Mouse (Mus musculus) hindbrain, embryonic 15.5 days (tissue): Measurements from ENCODE around the gene Gm20388. TPM values are rescaled to one million over a fixed set of nuclear protein-coding genes. Genes with fewer than 3 reads are reported as not detected.
"Not testable (repeated sequence)": the region's sequence is repeated elsewhere in the genome, so short reads cannot be mapped to it uniquely, and the experiment has no call there.

Experiments used
- ATAC-seq: fragments of 200-750 bp; cut with Nextera tagmentation; 2 replicates; pipeline ENCODE4 v1.8.0; 2017; ENCODE audit warnings: low read depth, moderate number of reproducible peaks, moderate TSS enrichment; ENCODE audit not compliant: low FRiP score
- H3K27ac ChIP-seq: fragments of 300-500 bp; sonication (generic); replicated peaks from 2 replicates; pipeline ENCODE4 v1.5.1; 2015; ENCODE audit warnings: mild to moderate bottlenecking, inconsistent platforms
- H3K27me3 ChIP-seq: fragments of 300-500 bp; sonication (generic); 2 replicates; pipeline ENCODE4 v1.6.1; 2015; ENCODE audit warnings: control low read depth, inconsistent platforms
- H3K36me3 ChIP-seq: fragments of 300-500 bp; sonication (generic); 2 replicates; pipeline ENCODE4 v1.6.1; 2015; ENCODE audit warnings: control low read depth, inconsistent platforms
- H3K4me1 ChIP-seq: fragments of 300-500 bp; sonication (generic); replicated peaks from 2 replicates; pipeline ENCODE4 v1.6.1; 2015; ENCODE audit warnings: control low read depth, inconsistent platforms
- H3K4me2 ChIP-seq: fragments of 300-500 bp; sonication (generic); 2 replicates; pipeline ENCODE4 v1.6.1; 2015; ENCODE audit warnings: moderate library complexity, mild to moderate bottlenecking, inconsistent platforms
- H3K4me3 ChIP-seq: fragments of 300-500 bp; sonication (generic); 2 replicates; pipeline ENCODE4 v1.5.1; 2015; ENCODE audit warnings: mild to moderate bottlenecking, inconsistent platforms
- H3K9ac ChIP-seq: fragments of 300-500 bp; sonication (generic); 2 replicates; pipeline ENCODE4 v1.6.1; 2015; ENCODE audit warnings: inconsistent platforms
- H3K9me3 ChIP-seq: fragments of 300-500 bp; sonication (generic); 2 replicates; pipeline ENCODE4 v1.6.1; 2016; ENCODE audit warnings: control low read depth, inconsistent platforms
- WGBS: fragments of 180-500 bp; shearing (Covaris S2); methylation state at CpG from one replicate; pipeline ENCODE4 v1.1.7; 2015; 5-methylcytosine and 5-hydroxymethylcytosine counted together
- polyA plus RNA-seq: library from polyadenylated mRNA; unstranded; fragments of >200 nt; fragmentation: Nextera tagmentation; extraction: Ambion mirVana; gene quantifications from 2 replicates; pipeline ENCODE4 v1.2.1, GENCODE M21; 2015

Gm20388 gene
- polyA plus RNA-seq, 1 experiment from 2014 or later: 5.4 TPM

GRCm38 (mm10) chr8:120777184-120777583, 866.5 kb downstream of the Gm20388 start:
- H3K4me1 ChIP-seq: no peaks in the 10 kb centered on the region
- H3K27ac ChIP-seq: no peak overlapping the region
- no peaks in the 10 kb centered on the region for H3K27me3 ChIP-seq
- no peak overlapping the region for H3K4me2 ChIP-seq
- WGBS: 91% methylated on average over 10 of the region's 10 CpGs
- H3K9me3 ChIP-seq: no peaks in the 10 kb centered on the region
- no peak overlapping the region for H3K9ac ChIP-seq
- no peaks in the 10 kb centered on the region for H3K36me3 ChIP-seq
- no peak overlapping the region for H3K4me3 ChIP-seq
- ATAC-seq: no peak

GRCm38 (mm10) chr8:120777732-120778131, 867.1 kb downstream of the Gm20388 start:
- no peak overlapping the region for H3K4me3 ChIP-seq
- no peak overlapping the region for H3K4me2 ChIP-seq
- 40% methylated on average over 13 of the region's 13 CpGs for WGBS
- no peaks in the 10 kb centered on the region for H3K36me3 ChIP-seq
- H3K27me3 ChIP-seq: no peaks in the 10 kb centered on the region
- no peak overlapping the region for H3K27ac ChIP-seq
- ATAC-seq: no peak
- no peaks in the 10 kb centered on the region for H3K4me1 ChIP-seq
- H3K9ac ChIP-seq: no peak overlapping the region
- no peaks in the 10 kb centered on the region for H3K9me3 ChIP-seq

GRCm38 (mm10) chr8:120779106-120779505, 868.5 kb downstream of the Gm20388 start:
- Histone ChIP-seq H3K9me3 (no peaks in the 10 kb centered on the region), H3K9ac (no peak overlapping the region), H3K4me3 (no peak overlapping the region), H3K27ac (no peak overlapping the region), H3K4me2 (no peak overlapping the region), H3K27me3 (no peaks in the 10 kb centered on the region), H3K36me3 (no peaks in the 10 kb centered on the region), H3K4me1 (no peaks in the 10 kb centered on the region)
- 98% methylated on average over 7 of the region's 7 CpGs for WGBS
- ATAC-seq: no peak

- Histone ChIP-seq H3K36me3 (no peaks in the 10 kb centered on the region), H3K27ac (no peak overlapping the region), H3K27me3 (no peaks in the 10 kb centered on the region), H3K4me3 (no peak overlapping the region), H3K9me3 (no peaks in the 10 kb centered on the region), H3K4me1 (no peaks in the 10 kb centered on the region), H3K9ac (no peak overlapping the region), H3K4me2 (no peak overlapping the region)
- WGBS: 84% methylated on average over 4 of the region's 4 CpGs
- ATAC-seq: no peak
Measured at GRCm38 (mm10) chr8:120783781-120784180, 873.1 kb downstream of the Gm20388 start.

GRCm38 (mm10) chr8:120786753-120787152, 876.1 kb downstream of the Gm20388 start:
- 88% methylated on average over 4 of the region's 4 CpGs for WGBS
- no peak for ATAC-seq

GRCm38 (mm10) chr8:120787631-120788030, 877.0 kb downstream of the Gm20388 start:
- Histone ChIP-seq H3K9ac (no peak overlapping the region), H3K9me3 (no peaks in the 10 kb centered on the region), H3K4me2 (no peak overlapping the region), H3K27ac (no peak overlapping the region), H3K4me3 (no peak overlapping the region), H3K27me3 (no peaks in the 10 kb centered on the region), H3K4me1 (no peaks in the 10 kb centered on the region), H3K36me3 (no peaks in the 10 kb centered on the region)
- WGBS: 49% methylated on average over 5 of the region's 5 CpGs
- ATAC-seq: no peak

More at GRCm38 (mm10) chr8:120786753-120787152, 876.1 kb downstream of the Gm20388 start:
- H3K9ac ChIP-seq: no peak overlapping the region
- H3K4me1 ChIP-seq: no peaks in the 10 kb centered on the region
- H3K4me3 ChIP-seq: no peak overlapping the region
- H3K4me2 ChIP-seq: no peak overlapping the region
- no peak overlapping the region for H3K27ac ChIP-seq
- H3K36me3 ChIP-seq: no peaks in the 10 kb centered on the region
- H3K9me3 ChIP-seq: no peaks in the 10 kb centered on the region
- H3K27me3 ChIP-seq: no peaks in the 10 kb centered on the region

- Histone ChIP-seq H3K36me3 (no peaks in the 10 kb centered on the region), H3K4me1 (no peaks in the 10 kb centered on the region), H3K27ac (no peak overlapping the region), H3K9ac (no peak overlapping the region), H3K4me3 (no peak overlapping the region), H3K27me3 (no peaks in the 10 kb centered on the region), H3K9me3 (no peaks in the 10 kb centered on the region), H3K4me2 (no peak overlapping the region)
- 86% methylated on average over 15 of the region's 15 CpGs for WGBS
- no peak for ATAC-seq
Measured at GRCm38 (mm10) chr8:120792710-120793109, 882.1 kb downstream of the Gm20388 start.

- ATAC-seq: peak; percentile 79; the same call in 1 of the 2 replicates
- no peak overlapping the region for H3K9ac ChIP-seq
- no peak overlapping the region for H3K4me3 ChIP-seq
- H3K9me3 ChIP-seq: no peaks in the 10 kb centered on the region
- no peak overlapping the region for H3K27ac ChIP-seq
- WGBS: 44% methylated on average over 9 of the region's 9 CpGs
- H3K27me3 ChIP-seq: peaks cover 11% of the 10 kb centered on the region
- no peak overlapping the region for H3K4me2 ChIP-seq
- 0 out of 2 replicates have a peak, but pooled peaks cover 3% of the 10 kb centered on the region for H3K4me1 ChIP-seq
- no peaks in the 10 kb centered on the region for H3K36me3 ChIP-seq
Measured at GRCm38 (mm10) chr8:120795944-120796635, 885.4 kb downstream of the Gm20388 start.

- Histone ChIP-seq H3K4me1 (0 out of 2 replicates have a peak, but pooled peaks cover 3% of the 10 kb centered on the region), H3K27ac (no peak overlapping the region), H3K4me3 (no peak overlapping the region), H3K9me3 (no peaks in the 10 kb centered on the region), H3K36me3 (no peaks in the 10 kb centered on the region), H3K4me2 (no peak overlapping the region), H3K27me3 (peaks cover 20% of the 10 kb centered on the region), H3K9ac (no peak overlapping the region)
- ATAC-seq: no peak
- WGBS: 82% methylated on average over 9 of the region's 9 CpGs
Measured at GRCm38 (mm10) chr8:120797019-120797727, 886.5 kb downstream of the Gm20388 start.

- no peak overlapping the region for H3K4me3 ChIP-seq
- WGBS: 7% methylated on average over 17 of the region's 17 CpGs
- no peak overlapping the region for H3K27ac ChIP-seq
- H3K27me3 ChIP-seq: peaks cover 20% of the 10 kb centered on the region
- 0 out of 2 replicates have a peak, but pooled peaks cover 3% of the 10 kb centered on the region for H3K4me1 ChIP-seq
- no peaks in the 10 kb centered on the region for H3K36me3 ChIP-seq
- no peak overlapping the region; the same call in 1 of the 2 replicates for H3K9ac ChIP-seq
- ATAC-seq: no peak; the same call in 1 of the 2 replicates
- no peaks in the 10 kb centered on the region for H3K9me3 ChIP-seq
- peak overlapping the region; percentile 51 for H3K4me2 ChIP-seq
Measured at GRCm38 (mm10) chr8:120800308-120800865, 889.7 kb downstream of the Gm20388 start.

GRCm38 (mm10) chr8:120803661-120804375, 893.2 kb downstream of the Gm20388 start:
- H3K27me3 ChIP-seq: peaks cover 19% of the 10 kb centered on the region
- H3K4me3 ChIP-seq, H3K9me3 ChIP-seq, H3K36me3 ChIP-seq, H3K4me1 ChIP-seq, H3K9ac ChIP-seq, ATAC-seq, H3K27ac ChIP-seq, H3K4me2 ChIP-seq: not testable (repeated sequence)
- WGBS: 54% methylated on average over 6 of the region's 6 CpGs
